Mouse (Mus musculus): ENCODE data around the gene Gm43518. TPM values are rescaled to one million over a fixed set of nuclear protein-coding genes. Genes with fewer than 3 reads are reported as not detected.
A peak's percentile ranks its signal among the peaks of the same experiment; 100 is the strongest.

Gene Gm43518
- polyA plus RNA-seq, 1 experiment from 2014 or later, result 2.0 TPM

- Histone ChIP-seq H3K9me3 (no peaks in the 10 kb centered on the region), H3K4me3 (no peak overlapping the region), H3K27ac (replicated peaks) (no peak overlapping the region; the same call in 1 of the 2 replicates), H3K36me3 (replicated peaks) (no peaks in the 10 kb centered on the region; the same call in 1 of the 2 replicates), H3K4me1 (peaks cover 44% of the 10 kb centered on the region), H3K27me3 (replicated peaks; ENCODE audit: low read depth, poor library complexity, severe bottlenecking) (no peaks in the 10 kb centered on the region)
- WGBS, result 79% methylated on average over 9 of the region's 9 CpGs
- no peak for DNase-seq (ENCODE audit: low spot score)
These were observed 58.2 kb downstream of the Gm43518 start for GRCm38 (mm10) chr5:123985434-123985833.

- Histone ChIP-seq H3K4me3 (no peak overlapping the region), H3K36me3 (replicated peaks) (no peaks in the 10 kb centered on the region; the same call in 1 of the 2 replicates), H3K9me3 (no peaks in the 10 kb centered on the region), H3K4me1 (peaks cover 56% of the 10 kb centered on the region), H3K27me3 (replicated peaks; ENCODE audit: low read depth, poor library complexity, severe bottlenecking) (no peaks in the 10 kb centered on the region), H3K27ac (replicated peaks) (no peak overlapping the region)
- WGBS, result 53% methylated on average over 2 of the region's 2 CpGs
- no peak for DNase-seq (ENCODE audit: low spot score)
These were observed 59.7 kb downstream of the Gm43518 start for GRCm38 (mm10) chr5:123986925-123987324.

- WGBS, result 76% methylated on average over 4 of the region's 4 CpGs
- DNase-seq (ENCODE audit: low spot score), result no peak
- Histone ChIP-seq H3K4me3 (no peak overlapping the region), H3K4me1 (peaks cover 61% of the 10 kb centered on the region), H3K9me3 (no peaks in the 10 kb centered on the region), H3K27ac (replicated peaks) (0 out of 2 replicates have a peak overlapping the region, but pooled peaks have one; percentile 1), H3K36me3 (replicated peaks) (no peaks in the 10 kb centered on the region; the same call in 1 of the 2 replicates), H3K27me3 (replicated peaks; ENCODE audit: low read depth, poor library complexity, severe bottlenecking) (no peaks in the 10 kb centered on the region; the same call in 1 of the 2 replicates)
These were observed 60.3 kb downstream of the Gm43518 start for GRCm38 (mm10) chr5:123987511-123987910.

Other genes with a start within 250 kb of the Gm43518 start
- gene Clip1, start 242.8 kb upstream of the Gm43518 start, polyA plus RNA-seq (2016; fragmentation: Nextera tagmentation; extraction: Ambion mirVana), result 52.9 and 54.0 TPM in 2 replicates
- gene Zcchc8, start 206.3 kb upstream of the Gm43518 start, polyA plus RNA-seq (2016; fragmentation: Nextera tagmentation; extraction: Ambion mirVana), result 86.3 and 93.8 TPM in 2 replicates
- gene Rsrc2, start 178.0 kb upstream of the Gm43518 start, polyA plus RNA-seq (2016; fragmentation: Nextera tagmentation; extraction: Ambion mirVana), result 142 and 144 TPM in 2 replicates
- gene Kntc1, start 177.7 kb upstream of the Gm43518 start, polyA plus RNA-seq (2016; fragmentation: Nextera tagmentation; extraction: Ambion mirVana), result 45.3 and 46.4 TPM in 2 replicates
- not detected in 2 replicates for gene Hcar2, start 61.9 kb upstream of the Gm43518 start, polyA plus RNA-seq (2016; fragmentation: Nextera tagmentation; extraction: Ambion mirVana)
- 0.09 TPM in 2 replicates for gene Hcar1, start 47.4 kb upstream of the Gm43518 start, polyA plus RNA-seq (2016; fragmentation: Nextera tagmentation; extraction: Ambion mirVana)
- gene Denr, start 20.2 kb upstream of the Gm43518 start, polyA plus RNA-seq (2016; fragmentation: Nextera tagmentation; extraction: Ambion mirVana), result 180 and 184 TPM in 2 replicates
- gene Ccdc62, start 3.3 kb downstream of the Gm43518 start, polyA plus RNA-seq (2016; fragmentation: Nextera tagmentation; extraction: Ambion mirVana), result 5.0 and 5.9 TPM in 2 replicates
- gene Hip1r, start 46.2 kb downstream of the Gm43518 start, polyA plus RNA-seq (2016; fragmentation: Nextera tagmentation; extraction: Ambion mirVana), result 8.5 and 10.7 TPM in 2 replicates
- gene Vps37b, start 104.9 kb downstream of the Gm43518 start, polyA plus RNA-seq (2016; fragmentation: Nextera tagmentation; extraction: Ambion mirVana), result 43.8 and 47.6 TPM in 2 replicates
- 0.34 and 0.76 TPM in 2 replicates for gene Abcb9, start 168.4 kb downstream of the Gm43518 start, polyA plus RNA-seq (2016; fragmentation: Nextera tagmentation; extraction: Ambion mirVana)
- 16.0 and 16.3 TPM in 2 replicates for gene Ogfod2, start 184.9 kb downstream of the Gm43518 start, polyA plus RNA-seq (2016; fragmentation: Nextera tagmentation; extraction: Ambion mirVana)
- gene Arl6ip4, start 188.7 kb downstream of the Gm43518 start, polyA plus RNA-seq (2016; fragmentation: Nextera tagmentation; extraction: Ambion mirVana), result 134 and 137 TPM in 2 replicates